Mouse (Mus musculus) B cell, adult 62 days (primary cell): ENCODE measurements around the gene Crygs. TPM values are rescaled to one million over a fixed set of nuclear protein-coding genes. Genes with fewer than 3 reads are reported as not detected.

Experiments used
- total RNA-seq: library from RNA; stranded (reverse); gene quantifications from 4 replicates; pipeline ENCODE4 v1.2.4, GENCODE M21; 2023

Crygs gene
- total RNA-seq: not detected in 4 replicates

DNA sequence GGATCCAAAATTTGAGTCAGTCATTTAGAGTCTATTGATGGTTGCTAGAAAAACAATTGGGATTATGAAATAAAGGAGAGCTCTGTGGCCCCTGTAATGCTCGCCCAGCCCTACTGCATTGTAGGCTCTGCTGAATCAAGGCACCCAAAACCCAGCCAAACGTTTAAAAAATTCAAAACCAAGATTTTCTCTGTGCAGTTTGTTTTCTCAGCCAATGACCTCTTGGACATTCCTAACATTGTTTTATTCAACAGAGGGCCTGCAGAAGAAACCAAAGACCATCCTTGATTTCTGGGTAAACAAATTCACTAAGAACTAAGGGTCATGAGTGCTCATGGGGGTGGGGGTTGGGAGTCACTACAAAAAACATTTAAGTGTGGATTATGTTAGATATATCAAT lies at the start of gene Crygs:
Crygs (minus strand) TSS at position 101 of the 400 bp plus-strand sequence.

DNA sequence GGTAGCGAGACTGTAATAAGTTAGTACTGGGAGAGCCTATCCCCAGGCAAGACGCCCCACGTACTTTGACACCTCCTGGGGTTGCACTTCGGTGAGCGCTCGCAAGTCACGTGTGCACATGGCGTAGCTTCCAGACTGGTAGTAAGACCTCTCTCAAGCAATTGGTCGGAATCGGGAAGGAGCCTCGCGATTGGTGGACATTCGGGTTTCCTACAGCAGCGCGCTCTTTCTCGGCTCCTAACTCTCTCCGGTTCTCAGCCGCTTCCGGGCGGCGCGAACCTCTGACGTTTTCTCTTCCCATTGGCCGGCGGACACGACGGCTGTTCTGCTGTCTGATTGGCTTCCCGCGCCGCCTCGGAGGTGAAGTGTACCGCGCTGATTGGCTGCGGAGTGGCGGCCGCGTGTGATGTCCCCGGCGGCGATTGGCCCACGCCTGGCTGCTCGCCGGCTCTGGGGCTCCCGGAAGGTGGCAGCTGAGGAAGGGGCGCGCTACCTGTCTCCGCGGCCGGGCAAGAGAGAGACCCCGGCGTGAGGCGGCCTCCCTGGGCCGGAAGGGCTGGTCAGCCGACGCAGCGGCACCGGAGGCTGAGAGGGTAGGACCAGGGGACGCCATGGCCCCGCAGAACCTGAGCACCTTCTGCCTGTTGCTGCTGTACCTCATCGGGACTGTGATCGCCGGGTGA lies 46.2 kb upstream of the Crygs start, which contains the start of the genes Tbccd1 and Dnajb11:
Tbccd1 (minus strand) TSS at position 239 of the 683 bp plus-strand sequence.
Dnajb11 (plus strand) TSS at position 415 of the 683 bp plus-strand sequence.

Other genes starting within 250 kb of the Crygs start
- gene Dgkg, start 154.4 kb downstream of the Crygs start, total RNA-seq: 0.24 to 0.66 TPM (median 0.34 TPM) in 4 replicates
- gene Tbccd1, start 46.1 kb upstream of the Crygs start, total RNA-seq: 21.0 to 29.3 TPM (median 23.8 TPM) in 4 replicates
- 59.4 to 68.9 TPM (median 65.0 TPM) in 4 replicates for gene Dnajb11, start 46.3 kb upstream of the Crygs start, total RNA-seq
- gene Ahsg, start 79.7 kb upstream of the Crygs start, total RNA-seq: not detected in 4 replicates
- not detected in 4 replicates for gene Fetub, start 106.8 kb upstream of the Crygs start, total RNA-seq
- not detected in 4 replicates for gene Hrg, start 139.5 kb upstream of the Crygs start, total RNA-seq
- gene Kng2, start 217.9 kb upstream of the Crygs start, total RNA-seq: not detected in 4 replicates
- gene Kng1, start 246.3 kb upstream of the Crygs start, total RNA-seq: not detected in 4 replicates